Mouse (Mus musculus) kidney, adult 2 months (tissue): Measurements from ENCODE around the gene Alk.

Source experiments
- CTCF ChIP-seq: fragments of 200-500 bp; conservative IDR thresholded peaks from 2 replicates; pipeline ENCODE4 v1.5.1; 2011; ENCODE audit warnings: low read depth, mild to moderate bottlenecking, control low read depth, low read length, moderate library complexity, mixed read lengths; ENCODE audit not compliant: insufficient read depth, insufficient read length
- POLR2A ChIP-seq: fragments of 200-500 bp; IDR thresholded peaks from one replicate; pipeline ENCODE4 v1.6.1; 2011; ENCODE audit warnings: low read depth, low read length, control low read depth

- TF ChIP-seq CTCF (no peak), POLR2A (no peak)
Observed at GRCm38 (mm10) chr17:72401861-72402260, 202.6 kb downstream of the Alk start.
